Mouse (Mus musculus): Measurements from ENCODE around the gene Gm49380.
A peak's percentile ranks its signal among the peaks of the same experiment; 100 is the strongest.

Gene Gm49380

GRCm38 (mm10) chr9:44113105-44113789 is at the start of gene Gm49380, which contains the start of gene Rnf26:
Gm49380 (minus strand) TSS chr9:44113500.
Rnf26 (minus strand) TSS chr9:44113517.
- DNase-seq (ENCODE audit: low read depth) = peak; percentile 93

- no peak for DNase-seq (ENCODE audit: low read depth)
Measured at GRCm38 (mm10) chr9:44159886-44160285, 46.6 kb upstream of the Gm49380 start.

GRCm38 (mm10) chr9:44147290-44147689 is 34.0 kb upstream of the Gm49380 start:
- DNase-seq (ENCODE audit: low read depth) = no peak

- no peak for DNase-seq (ENCODE audit: low read depth)
Measured at GRCm38 (mm10) chr9:44144718-44145060, 31.4 kb upstream of the Gm49380 start.

- no peak for DNase-seq (ENCODE audit: low read depth)
Measured at GRCm38 (mm10) chr9:44144023-44144717, 30.9 kb upstream of the Gm49380 start.

- DNase-seq (ENCODE audit: low read depth) = no peak
Measured at GRCm38 (mm10) chr9:44143421-44143820, 30.1 kb upstream of the Gm49380 start.

GRCm38 (mm10) chr9:44141951-44142350 is 28.7 kb upstream of the Gm49380 start:
- DNase-seq (ENCODE audit: low read depth) = no peak

GRCm38 (mm10) chr9:44137846-44138245 is 24.5 kb upstream of the Gm49380 start:
- no peak for DNase-seq (ENCODE audit: low read depth)

GRCm38 (mm10) chr9:44135731-44136411 is 22.6 kb upstream of the Gm49380 start:
- DNase-seq (ENCODE audit: low read depth) = no peak

GRCm38 (mm10) chr9:44134851-44135730 is 21.8 kb upstream of the Gm49380 start:
- no peak for DNase-seq (ENCODE audit: low read depth)

GRCm38 (mm10) chr9:44134101-44134850 is 21.0 kb upstream of the Gm49380 start, which contains the start of gene Mcam:
Mcam (plus strand) TSS chr9:44134469.
- no peak for DNase-seq (ENCODE audit: low read depth)

GRCm38 (mm10) chr9:44133287-44133686 is 20.0 kb upstream of the Gm49380 start:
- DNase-seq (ENCODE audit: low read depth) = no peak

GRCm38 (mm10) chr9:44132200-44132599 is 18.9 kb upstream of the Gm49380 start:
- DNase-seq (ENCODE audit: low read depth) = no peak

GRCm38 (mm10) chr9:44131276-44131590 is 17.9 kb upstream of the Gm49380 start:
- DNase-seq (ENCODE audit: low read depth) = no peak

- DNase-seq (ENCODE audit: low read depth) = no peak
Measured at GRCm38 (mm10) chr9:44130581-44131275, 17.4 kb upstream of the Gm49380 start.

GRCm38 (mm10) chr9:44130034-44130433 is 16.7 kb upstream of the Gm49380 start:
- no peak for DNase-seq (ENCODE audit: low read depth)

- no peak for DNase-seq (ENCODE audit: low read depth)
Measured at GRCm38 (mm10) chr9:44129633-44130032, 16.3 kb upstream of the Gm49380 start.

- no peak for DNase-seq (ENCODE audit: low read depth)
Measured at GRCm38 (mm10) chr9:44127351-44127801, 14.1 kb upstream of the Gm49380 start.

GRCm38 (mm10) chr9:44126746-44127145 is 13.4 kb upstream of the Gm49380 start:
- DNase-seq (ENCODE audit: low read depth) = no peak

GRCm38 (mm10) chr9:44125546-44126428 is 12.5 kb upstream of the Gm49380 start:
- peak; percentile 90 for DNase-seq (ENCODE audit: low read depth)

All from c-Kit-positive CD71-negative TER-119-negative erythroid progenitor cells, embryonic 14.5 days (primary cell).